Mouse (Mus musculus) layer of hippocampus, adult 11-12 months (tissue): ENCODE measurements at regions not wholly inside any gene's neighbourhood (a gene's known extent, or its start where the extent isn't known, plus 50 kb on each side); places are given as distances from the start of the nearest gene placed in this dataset.
"Not testable (repeated sequence)": the region's sequence is repeated elsewhere in the genome, so short reads cannot be mapped to it uniquely, and the experiment has no call there.

Experiments
- DNase-seq: peaks from one replicate; pipeline ENCODE4 v3.0.0; 2022; ENCODE audit warnings: low spot score

DNA sequence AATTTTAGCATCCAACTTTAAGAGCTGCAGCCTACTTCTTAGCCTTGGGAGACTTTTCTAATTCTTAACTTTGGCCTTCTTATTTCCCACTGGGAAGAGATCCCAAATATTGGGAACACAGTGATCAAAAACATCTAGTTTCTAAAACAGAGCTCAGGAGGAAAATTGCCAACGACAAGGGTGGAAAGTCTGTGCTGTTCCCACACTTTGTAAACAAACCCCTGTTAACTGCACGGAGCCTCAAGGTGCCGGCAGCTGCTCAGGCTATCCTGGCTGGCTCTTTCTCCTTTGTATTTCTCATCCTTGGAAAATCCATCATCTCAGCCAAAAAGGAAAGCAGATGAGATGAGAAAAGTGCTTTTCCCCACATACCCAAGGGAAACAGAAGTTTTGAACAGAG is 84.9 kb downstream of the Impad1 start:
- DNase-seq, result peak; percentile 29

DNA sequence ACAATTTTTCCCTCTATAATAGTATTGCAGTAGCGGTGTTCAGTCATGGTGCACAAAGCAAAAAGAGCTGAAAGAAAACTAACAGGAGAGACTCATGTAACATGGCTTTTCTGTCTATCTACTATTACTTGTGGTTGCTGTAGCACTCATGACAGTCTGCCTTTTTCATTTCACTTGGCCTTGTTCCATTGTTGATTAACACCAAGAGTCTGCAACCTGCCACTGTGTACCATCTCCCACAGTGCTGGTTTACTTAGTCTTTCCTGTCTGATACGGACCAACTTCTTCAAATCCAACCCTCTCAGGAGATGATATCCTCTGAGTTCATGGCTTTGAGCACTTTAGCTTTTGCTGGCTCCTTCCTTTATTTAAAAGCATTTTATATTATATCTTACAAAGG is 94.1 kb downstream of the Impad1 start:
- DNase-seq, result no peak

DNA sequence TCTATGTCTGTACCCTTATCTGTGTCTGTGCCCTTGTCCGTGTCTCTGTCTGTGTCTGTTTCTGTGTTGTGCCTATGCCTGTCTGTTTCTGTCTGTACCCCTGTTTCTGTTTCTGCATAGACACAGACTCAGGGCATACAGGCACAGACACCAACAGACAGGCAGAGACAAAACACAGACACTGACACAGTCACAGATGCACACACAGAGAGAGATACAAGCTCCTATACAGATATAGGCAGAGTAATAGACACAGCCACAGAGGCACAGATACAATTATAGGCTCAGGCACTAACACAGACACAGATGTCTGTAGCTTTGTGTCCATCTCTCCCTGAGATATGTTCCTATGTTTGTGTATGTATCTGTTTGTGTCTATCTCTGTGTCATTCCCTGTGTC is 97.7 kb downstream of the Impad1 start:
- no peak for DNase-seq

DNA sequence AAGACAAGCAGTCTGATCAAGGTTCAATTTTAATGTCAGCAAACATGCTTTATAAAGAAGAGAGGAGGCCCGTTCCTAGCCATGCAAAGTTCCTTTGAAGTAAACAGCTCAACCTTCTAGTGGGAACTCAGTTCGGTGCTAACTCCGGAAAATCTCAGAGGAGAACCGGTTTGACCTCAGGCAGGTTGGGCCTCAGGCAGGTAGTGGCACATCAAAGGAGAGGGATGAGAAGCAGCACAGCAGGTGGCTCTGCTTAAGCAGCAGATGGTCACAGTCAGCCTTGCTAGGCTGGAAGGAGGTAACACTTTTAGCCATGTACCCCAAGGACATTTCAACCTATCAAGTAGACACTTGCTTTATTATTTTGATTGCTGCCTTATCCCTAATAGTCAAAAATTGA is 106.2 kb downstream of the Impad1 start:
- no peak for DNase-seq

DNA sequence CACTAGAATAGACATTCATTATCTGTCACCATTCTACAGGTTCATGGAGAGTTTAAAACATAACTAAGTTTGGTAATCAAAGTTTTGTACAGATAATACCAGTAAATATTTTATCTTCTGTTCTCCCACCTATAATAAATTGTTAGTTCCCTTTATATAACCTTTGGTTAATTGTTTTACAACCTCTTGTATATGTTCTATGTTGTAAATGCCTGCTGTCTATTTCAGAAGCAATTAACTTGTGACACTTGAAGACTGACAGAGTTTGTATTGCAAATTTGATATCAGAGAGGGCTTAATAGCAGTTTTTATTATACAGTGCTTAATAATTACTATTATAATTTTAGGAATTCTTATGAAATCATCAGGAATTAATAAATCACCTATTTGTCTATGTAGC is 118.5 kb downstream of the Impad1 start:
- DNase-seq, result no peak

DNA sequence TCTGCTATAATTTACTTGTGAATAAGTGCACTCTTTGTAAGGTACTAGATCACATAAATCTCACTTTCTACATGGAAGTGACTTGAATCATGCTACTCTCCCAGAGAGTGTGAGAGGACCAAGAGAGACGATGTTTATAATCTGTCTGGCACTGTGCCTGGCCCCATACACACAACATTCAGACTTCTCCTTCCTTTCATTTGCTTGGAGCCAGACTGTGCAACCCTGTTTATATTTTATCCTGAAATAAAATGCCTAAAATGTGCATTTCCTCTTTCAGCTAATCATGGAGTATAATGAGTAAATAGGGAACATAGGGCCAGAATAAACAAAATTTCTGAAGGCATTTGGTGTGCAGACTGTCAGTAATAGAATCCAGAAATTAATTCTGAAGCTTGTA is 142.9 kb downstream of the Impad1 start:
- DNase-seq, result no peak

DNA sequence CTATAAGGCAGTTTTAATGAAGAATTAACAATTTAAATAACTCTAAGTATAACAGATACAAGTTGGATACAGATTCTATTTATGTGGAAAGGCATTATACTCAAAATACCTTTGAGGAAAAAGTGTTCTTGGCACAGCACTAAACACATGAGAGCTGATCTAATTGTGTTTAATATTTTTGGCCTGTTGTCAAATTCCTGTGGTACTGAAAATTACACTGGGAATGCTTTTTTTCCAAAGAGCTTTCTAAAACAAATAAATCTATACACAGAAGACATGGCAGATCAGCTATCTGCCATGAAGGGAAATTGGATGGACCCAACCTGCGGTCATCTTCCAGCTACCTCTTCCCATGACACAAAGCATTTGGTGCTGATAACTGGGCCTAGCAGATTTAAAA is 147.9 kb downstream of the Impad1 start:
- no peak for DNase-seq

DNA sequence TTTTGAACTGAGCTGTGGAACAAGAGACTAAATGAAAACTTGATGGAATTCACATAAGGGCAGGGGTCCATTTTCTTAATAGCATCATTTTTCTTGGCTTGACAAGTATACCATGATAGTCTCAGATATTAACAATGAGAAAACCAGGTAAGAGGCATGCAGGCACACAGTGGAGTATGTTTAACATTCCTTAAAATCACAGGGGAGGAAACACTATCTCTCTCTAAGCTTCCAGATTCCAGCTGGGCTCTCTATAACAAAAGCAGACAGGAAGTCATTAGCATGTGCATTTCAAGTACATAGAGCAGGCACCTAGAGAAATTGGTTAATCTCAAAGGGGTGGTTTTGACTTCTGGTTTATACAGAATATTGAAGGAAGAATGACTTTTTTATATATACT is 156.9 kb downstream of the Impad1 start:
- no peak for DNase-seq

DNA sequence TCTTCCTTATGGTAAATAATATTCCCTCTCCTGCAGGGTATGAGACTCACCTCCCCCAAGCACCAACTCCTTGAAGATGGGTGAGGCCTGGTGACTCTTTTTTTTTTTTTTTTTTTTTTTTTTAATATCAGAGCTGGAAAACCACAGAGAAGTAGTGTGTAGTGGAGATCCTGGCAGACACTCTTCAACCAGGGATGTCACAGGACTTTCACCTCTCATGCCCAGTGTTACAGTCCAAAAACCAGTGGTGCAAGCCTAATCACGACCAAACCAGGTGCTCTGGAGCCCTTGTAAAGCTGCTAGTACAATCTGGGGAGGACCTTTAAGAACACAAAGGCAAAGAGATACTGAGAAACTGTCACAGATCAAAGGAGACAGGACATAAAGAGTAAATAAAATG is 157.3 kb downstream of the Impad1 start:
- no peak for DNase-seq

DNA sequence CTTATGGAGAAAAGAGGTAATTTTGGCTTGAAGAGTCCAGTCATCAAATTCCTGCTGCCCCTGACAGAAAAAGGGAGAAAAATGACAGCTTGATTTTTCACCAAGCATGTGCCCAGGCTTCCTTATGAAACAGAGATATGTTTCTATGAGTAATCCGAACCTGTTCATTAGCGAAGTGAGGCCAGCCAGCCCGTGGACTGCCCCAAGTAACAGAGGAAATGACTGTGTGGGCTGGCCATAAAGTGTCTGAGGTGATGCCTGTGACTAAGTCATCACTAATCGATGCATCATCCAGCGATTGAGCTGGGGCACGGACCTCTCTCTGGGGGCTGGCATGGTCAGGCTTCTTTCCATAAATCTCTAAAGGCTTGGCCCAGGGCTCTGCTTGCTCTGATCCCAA is 157.8 kb downstream of the Impad1 start:
- DNase-seq, result no peak

DNA sequence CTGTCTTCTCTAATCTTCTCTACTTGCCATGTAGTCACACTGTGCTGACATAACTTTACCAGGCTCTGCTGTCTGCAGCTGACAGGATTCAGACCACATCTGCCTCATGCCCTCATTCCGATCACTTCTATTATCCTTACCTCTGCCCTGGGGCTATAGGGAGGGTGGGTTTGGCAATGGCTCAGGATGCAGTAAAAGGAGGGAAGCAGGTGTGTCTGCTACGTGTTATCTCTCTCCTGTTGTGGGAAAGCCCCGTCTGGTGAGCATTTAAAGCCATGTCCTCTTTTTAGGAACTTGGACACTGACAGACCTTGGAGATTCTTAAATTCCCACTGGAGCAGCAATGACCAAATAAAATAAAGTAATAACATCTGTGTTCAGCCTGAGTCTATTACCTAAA is 158.5 kb downstream of the Impad1 start:
- no peak for DNase-seq

DNA sequence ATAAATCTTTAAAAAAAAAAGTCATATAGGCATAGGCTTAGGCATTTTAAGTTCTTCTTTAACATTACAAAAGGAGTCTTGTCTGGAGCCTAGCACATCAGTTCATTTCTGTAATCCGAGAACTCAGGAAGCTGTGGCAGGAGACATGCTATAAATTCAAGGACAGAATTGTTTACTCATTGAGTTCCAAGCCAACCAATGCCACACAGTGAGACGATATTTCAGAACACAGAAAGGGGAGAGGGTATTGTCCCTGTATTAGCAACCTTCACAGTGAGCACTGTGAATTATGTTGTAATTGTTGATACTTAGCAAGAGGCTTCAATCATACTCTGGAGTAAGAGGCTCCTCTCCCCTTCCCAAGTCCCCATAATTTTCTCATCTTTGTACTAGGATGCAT is 162.4 kb downstream of the Impad1 start:
- no peak for DNase-seq

DNA sequence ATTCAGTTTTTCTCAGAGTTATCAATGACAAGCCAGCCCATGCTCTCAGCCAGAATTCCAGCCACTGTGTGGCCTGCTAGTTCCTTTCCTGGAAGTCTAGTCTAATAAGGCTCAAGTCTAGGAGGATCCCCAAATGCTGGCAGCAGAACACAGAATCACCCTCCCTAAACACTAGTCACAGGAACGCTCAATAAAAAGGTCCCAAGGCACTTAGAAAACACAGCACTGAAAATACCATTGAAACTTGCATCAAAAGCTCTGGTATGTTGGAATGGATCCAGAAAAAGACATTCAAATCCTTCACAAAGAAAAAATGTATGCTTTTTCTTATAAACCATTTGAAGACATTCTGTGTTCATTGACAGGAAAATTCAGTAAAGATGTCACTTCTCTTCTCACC is 163.9 kb downstream of the Impad1 start:
- no peak for DNase-seq

DNA sequence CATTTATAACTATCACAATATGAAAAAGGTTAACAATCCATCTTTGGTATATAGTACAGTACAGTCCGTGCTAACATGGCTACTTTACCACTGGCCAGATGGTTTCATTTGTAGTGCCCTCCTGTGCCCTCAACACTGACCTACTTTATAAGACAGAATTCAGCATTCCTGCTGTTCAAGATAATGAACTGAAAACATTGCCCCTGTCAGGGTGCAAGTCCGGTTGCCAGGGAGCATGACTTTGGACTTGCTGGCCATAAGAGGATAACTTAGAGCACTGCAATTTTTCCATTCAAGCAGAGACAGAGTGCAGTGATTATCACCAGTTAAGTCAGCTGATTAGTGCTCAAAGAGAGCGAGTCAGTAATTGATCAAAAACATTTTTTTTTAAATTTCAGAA is 169.3 kb downstream of the Impad1 start:
- no peak for DNase-seq

DNA sequence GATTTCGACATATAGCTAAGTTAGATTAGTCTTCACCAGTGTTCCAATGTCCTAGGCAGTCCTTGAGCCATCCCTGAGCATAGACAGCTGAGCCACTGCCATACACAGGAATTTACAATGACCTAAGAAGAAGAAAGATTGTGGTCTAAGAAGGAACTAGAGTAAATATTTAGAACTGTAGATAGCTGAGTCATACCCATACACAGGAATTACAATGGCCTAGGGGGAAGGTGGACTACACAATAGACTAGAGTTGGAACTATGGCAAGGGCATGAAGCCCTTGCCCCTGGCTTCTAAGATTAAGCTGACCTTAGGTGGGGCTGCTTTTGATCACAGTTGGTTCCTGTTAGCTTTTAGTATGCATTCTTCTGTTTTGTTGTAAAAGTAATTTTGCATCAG is 173.0 kb downstream of the Impad1 start:
- not testable (repeated sequence) for DNase-seq

DNA sequence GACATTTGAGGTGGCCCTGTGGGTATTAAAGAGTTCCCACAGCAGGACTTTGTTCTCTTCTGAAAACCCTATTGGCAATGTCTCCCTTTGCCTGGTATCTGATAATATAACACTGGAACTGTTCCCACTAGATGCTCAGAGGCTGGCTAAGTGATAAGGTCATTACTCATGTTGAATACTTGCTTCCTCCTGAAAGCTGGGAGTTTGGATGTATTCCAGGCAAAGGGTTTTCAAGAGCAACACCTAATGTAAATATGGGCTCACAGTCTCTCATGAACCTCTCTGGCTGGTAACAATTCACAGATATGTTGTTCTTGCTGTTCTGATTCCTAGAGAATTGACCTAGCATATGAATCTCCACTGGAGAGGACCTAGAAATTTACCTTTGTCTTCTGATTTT is 178.6 kb downstream of the Impad1 start:
- no peak for DNase-seq
